ENCODE assay signal across 8 mouse cellular contexts in genomic region chr10:70119851-70120370, GRCm38 (mm10). TPM values are rescaled to one million over a fixed set of nuclear protein-coding genes. Genes with fewer than 3 reads are reported as not detected.
DNase-seq lines count a peak whose midpoint lies in the region; ATAC-seq lines count a peak whose summit lies in the region.

No protein-coding gene starts in this region.

- H3K9me3 ChIP-seq in heart, embryonic 11.5 days (replicated peaks; ENCODE audit: control insufficient read depth, low read length) = no peaks in the 10 kb centered on the region
- H3K9me3 ChIP-seq in embryonic facial prominence, embryonic 14.5 days (ENCODE audit: control insufficient read depth, low read length) = no peaks in the 10 kb centered on the region
- H3K9me3 ChIP-seq in liver, embryonic 16.5 days (replicated peaks; ENCODE audit: control insufficient read depth, low read length) = no peaks in the 10 kb centered on the region

- H3K27me3 ChIP-seq in heart, embryonic 11.5 days (ENCODE audit: control insufficient read depth, insufficient read depth, low read length) = no peaks in the 10 kb centered on the region
- H3K27me3 ChIP-seq in embryonic facial prominence, embryonic 14.5 days (replicated peaks; ENCODE audit: control insufficient read depth, insufficient read depth, low read length) = no peaks in the 10 kb centered on the region
- no peaks in the 10 kb centered on the region for H3K27me3 ChIP-seq in liver, embryonic 16.5 days (ENCODE audit: control insufficient read depth, insufficient read depth, low read depth, low read length)

- H3K4me1 ChIP-seq in heart, embryonic 11.5 days (ENCODE audit: control insufficient read depth, insufficient read depth, low read length) = peaks cover 42% of the 10 kb centered on the region
- H3K4me1 ChIP-seq in embryonic facial prominence, embryonic 14.5 days (ENCODE audit: control insufficient read depth, insufficient read depth, low read length) = peaks cover 13% of the 10 kb centered on the region
- H3K4me1 ChIP-seq in liver, embryonic 16.5 days (ENCODE audit: control insufficient read depth, low read depth, low read length) = peaks cover 48% of the 10 kb centered on the region

- peak; percentile 66; the same call in 1 of the 2 replicates for ATAC-seq in heart, embryonic 11.5 days (replicated peaks; ENCODE audit: insufficient number of reproducible peaks, low FRiP score, low TSS enrichment)
- peak; percentile 55; the same call in 1 of the 2 replicates for ATAC-seq in embryonic facial prominence, embryonic 14.5 days (ENCODE audit: low read depth)
- peak; percentile 77 for ATAC-seq in liver, embryonic 16.5 days (ENCODE audit: low read depth)

- no peak for DNase-seq in heart, adult 18-20 months
- DNase-seq in 3T3-L1 (ENCODE audit: low read depth, low spot score) = peak; percentile 38
- DNase-seq in embryonic facial prominence, embryonic 14.5 days (ENCODE audit: low spot score) = no peak
- no peak for DNase-seq in left cerebral cortex, postnatal 10 days (ENCODE audit: extremely low spot score in 1 of 2, low spot score in 2 of 2)
- DNase-seq in layer of hippocampus, postnatal 14 days (ENCODE audit: low spot score in 2 of 2) = no peak
- no peak for DNase-seq in yolk sac, embryonic 10.5 days (ENCODE audit: low spot score)

- H3K9ac ChIP-seq in heart, embryonic 11.5 days (ENCODE audit: low read depth, low read length) = peak overlapping the region; percentile 61; the same call in 1 of the 2 replicates
- H3K9ac ChIP-seq in embryonic facial prominence, embryonic 14.5 days (ENCODE audit: low read depth, low read length) = 0 out of 2 replicates have a peak overlapping the region, but pooled peaks have one; percentile 5
- H3K9ac ChIP-seq in liver, embryonic 16.5 days (ENCODE audit: low read depth, low read length) = peak overlapping the region; percentile 11; the same call in 1 of the 2 replicates

- H3K36me3 ChIP-seq in heart, embryonic 11.5 days (ENCODE audit: control insufficient read depth, insufficient read depth, low read length) = no peaks in the 10 kb centered on the region
- H3K36me3 ChIP-seq in embryonic facial prominence, embryonic 14.5 days (ENCODE audit: control insufficient read depth, insufficient read depth, low read length) = no peaks in the 10 kb centered on the region
- no peaks in the 10 kb centered on the region for H3K36me3 ChIP-seq in liver, embryonic 16.5 days (ENCODE audit: control insufficient read depth, insufficient read depth)

- no peak overlapping the region for H3K4me3 ChIP-seq in heart, embryonic 11.5 days (ENCODE audit: low read depth, low read length)
- H3K4me3 ChIP-seq in embryonic facial prominence, embryonic 14.5 days (ENCODE audit: low read depth, low read length) = no peak overlapping the region
- H3K4me3 ChIP-seq in liver, embryonic 16.5 days (ENCODE audit: low read depth, low read length) = 0 out of 2 replicates have a peak overlapping the region, but pooled peaks have one; percentile 7

- intact Hi-C loops in left cerebral cortex, postnatal 10 days (cut with DNase I) = no loop called here

- 23% methylated on average over 9 of the region's 9 CpGs for WGBS in heart, embryonic 11.5 days (ENCODE audit: insufficient replicate concordance)
- WGBS in embryonic facial prominence, embryonic 14.5 days = 41% methylated on average over 9 of the region's 9 CpGs
- 22% methylated on average over 9 of the region's 9 CpGs for WGBS in liver, embryonic 16.5 days (ENCODE audit: insufficient replicate concordance)

- peak overlapping the region; percentile 56 for H3K4me2 ChIP-seq in heart, embryonic 11.5 days
- no peak overlapping the region for H3K4me2 ChIP-seq in embryonic facial prominence, embryonic 14.5 days (ENCODE audit: low read depth, low read length)
- H3K4me2 ChIP-seq in liver, embryonic 16.5 days (ENCODE audit: low read depth, low read length) = peak overlapping the region; percentile 55

- peak overlapping the region; percentile 92 for H3K27ac ChIP-seq in heart, embryonic 11.5 days (ENCODE audit: low read depth, low read length)
- H3K27ac ChIP-seq in embryonic facial prominence, embryonic 14.5 days (replicated peaks; ENCODE audit: low read depth, low read length) = 0 out of 2 replicates have a peak overlapping the region, but pooled peaks have one; percentile 28
- peak overlapping the region; percentile 78 for H3K27ac ChIP-seq in liver, embryonic 16.5 days (ENCODE audit: low read length)

RNA-seq across cellular contexts. Expression of gene Ccdc6, which starts 23.0 kb away (rescaled TPM):
- polyA plus RNA-seq in heart, embryonic 11.5 days (2014; fragmentation: Nextera tagmentation; extraction: Ambion mirVana) = 18.5 and 23.0 TPM in 2 replicates
- 10 to 100 TPM; 27.9 to 28.6 TPM for total RNA-seq in heart, adult 18-20 months (2021)
- polyA plus RNA-seq in embryonic facial prominence, embryonic 14.5 days (2014; fragmentation: Nextera tagmentation; extraction: Ambion mirVana) = 19.7 and 20.4 TPM in 2 replicates
- 5.8 and 6.0 TPM in 2 replicates for polyA plus RNA-seq in liver, embryonic 16.5 days (2015; fragmentation: Nextera tagmentation; extraction: Ambion mirVana)
- 10 to 100 TPM; 56.2 to 62.9 TPM for total RNA-seq in left cerebral cortex, postnatal 10 days (2021)
- 10 to 100 TPM; 65.7 to 66.3 TPM for total RNA-seq in layer of hippocampus, postnatal 14 days (2021)

Comparison
In these comparisons a context has a peak if more than half of its experiments do, and no peak if none do; other contexts are left out.
1. H3K27ac ChIP-seq: peak in every context shown above with its lines; median percentile 92 in heart, embryonic 11.5 days; 78 in liver, embryonic 16.5 days; 28 in embryonic facial prominence, embryonic 14.5 days.
2. H3K9ac ChIP-seq: peak in every context shown above with its lines; median percentile 61 in heart, embryonic 11.5 days; 11 in liver, embryonic 16.5 days; 5 in embryonic facial prominence, embryonic 14.5 days.